Mouse (Mus musculus) brain, embryonic 14.5 days (tissue): ENCODE data around the gene Nup62.
A peak's percentile ranks its signal among the peaks of the same experiment; 100 is the strongest.

Source experiments
- CTCF ChIP-seq: fragments of 200-500 bp; IDR thresholded peaks from 2 replicates; pipeline ENCODE4 v1.5.1; 2012; ENCODE audit warnings: inconsistent platforms, mild to moderate bottlenecking, moderate library complexity, borderline replicate concordance; ENCODE audit not compliant: insufficient read depth, insufficient read length; ENCODE audit errors: extremely low read depth
- POLR2A ChIP-seq: fragments of 200-500 bp; IDR thresholded peaks from 2 replicates; pipeline ENCODE4 v1.6.1; 2012; ENCODE audit warnings: mild to moderate bottlenecking, inconsistent platforms, borderline replicate concordance; ENCODE audit not compliant: poor library complexity, insufficient read depth, insufficient read length, severe bottlenecking; ENCODE audit errors: extremely low read depth

GRCm38 (mm10) chr7:44869697-44870528 is 54.0 kb downstream of the Nup62 start, which contains the start of gene Ptov1:
- 0 out of 2 replicates have a peak, but pooled peaks have one; percentile 5 for TF ChIP-seq CTCF
- peak; percentile 3; the same call in 1 of the 2 replicates for TF ChIP-seq POLR2A
